Mouse (Mus musculus): ENCODE data around the gene Efr3b.

GRCm38 (mm10) chr12:4015741-4016140, 23.0 kb downstream of the Efr3b start:
- TF ChIP-seq CTCF (IDR thresholded peaks at IDR 0.05; ENCODE audit: extremely low read depth, insufficient read depth, low read length) (no peak), POLR2A (IDR thresholded peaks at IDR 0.05; ENCODE audit: extremely low read depth, insufficient read depth, low read length) (no peak)
